Mouse (Mus musculus): ENCODE measurements around the gene AI837181. TPM values are rescaled to one million over a fixed set of nuclear protein-coding genes. Genes with fewer than 3 reads are reported as not detected.

AI837181 gene
- polyA plus RNA-seq, 1 experiment from 2014 or later: 7.1 TPM

DNA sequence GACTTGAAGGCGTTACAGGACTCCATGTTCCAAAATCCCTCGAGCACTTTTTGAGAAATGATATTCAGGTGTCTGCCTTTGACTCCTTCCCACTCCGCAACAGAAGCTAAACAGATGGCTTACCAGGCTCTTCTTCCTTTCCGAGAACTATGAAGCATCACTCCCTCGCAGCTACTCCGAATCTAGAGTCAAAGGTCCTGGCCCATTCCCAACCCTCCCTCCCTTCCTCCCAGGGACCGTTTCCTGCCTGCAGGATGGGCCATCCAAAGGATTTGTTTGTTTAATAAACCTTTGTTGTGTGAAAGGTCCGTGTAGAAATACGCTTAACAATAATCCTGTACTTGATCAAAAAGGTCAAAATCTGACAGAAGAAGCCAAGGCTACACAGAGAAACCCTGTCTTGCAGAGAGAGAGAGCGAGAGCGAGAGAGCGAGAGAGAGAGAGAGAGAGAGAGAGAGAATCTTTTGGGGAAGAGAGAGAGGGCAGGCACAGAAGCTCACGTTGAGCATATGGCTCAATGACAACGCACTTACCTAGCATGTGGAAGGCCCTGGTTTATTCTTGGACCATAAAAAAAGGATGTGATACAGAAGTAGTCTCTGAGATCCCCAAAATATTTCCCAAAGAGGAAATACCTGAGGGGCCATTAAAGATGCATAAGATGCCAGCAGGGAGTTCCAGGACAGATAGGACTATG lies 33.0 kb downstream of the AI837181 start, which contains the start of gene Ccdc85b:
Ccdc85b (minus strand) TSS at position 149 of the 697 bp plus-strand sequence.
- H3K27ac ChIP-seq (ENCODE audit: low read length): peak within 1 kb of the TSS; percentile 78
- peak within 1 kb of the TSS; percentile 80 for H3K4me3 ChIP-seq (ENCODE audit: low read depth, low read length)
- peak within 1 kb of the TSS; percentile 77 for H3K9ac ChIP-seq (ENCODE audit: low read depth, low read length)
- no peaks in the 10 kb centered on the region for H3K9me3 ChIP-seq (replicated peaks; ENCODE audit: control insufficient read depth, low read length)
- 13% methylated on average over 14 of the region's 14 CpGs for WGBS (ENCODE audit: insufficient replicate concordance)
- no peaks in the 10 kb centered on the region for H3K36me3 ChIP-seq (ENCODE audit: control insufficient read depth, insufficient read depth)
- H3K27me3 ChIP-seq (ENCODE audit: control insufficient read depth, insufficient read depth, low read depth, low read length): no peaks in the 10 kb centered on the region
- H3K4me2 ChIP-seq (ENCODE audit: low read depth, low read length): peak within 1 kb of the TSS; percentile 100
- H3K4me1 ChIP-seq (ENCODE audit: control insufficient read depth, low read depth, low read length): peaks cover 34% of the 10 kb centered on the region
- ATAC-seq (ENCODE audit: low read depth): no peak

DNA sequence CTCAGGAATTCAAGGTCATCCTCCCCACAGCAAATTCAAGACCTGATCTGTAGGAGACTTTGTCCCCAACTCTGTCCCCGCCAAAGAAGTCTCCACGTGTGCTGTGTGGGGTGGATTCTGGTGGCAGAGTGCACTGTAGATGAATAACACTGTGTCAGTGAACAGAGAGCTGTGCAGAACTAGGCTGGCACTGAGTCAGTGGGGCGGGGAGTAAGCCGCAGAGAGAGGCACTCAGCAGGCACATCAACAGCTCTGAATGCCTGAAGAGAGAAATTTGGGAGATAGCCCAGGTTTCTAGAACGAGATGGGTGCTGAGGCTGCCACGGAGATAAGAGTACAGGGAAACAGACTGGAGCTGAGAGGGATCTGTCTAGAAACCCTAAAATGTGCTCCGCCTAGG lies 34.1 kb downstream of the AI837181 start:
- Histone ChIP-seq H3K36me3 (ENCODE audit: control insufficient read depth, insufficient read depth) (no peaks in the 10 kb centered on the region), H3K4me2 (ENCODE audit: low read depth, low read length) (no peak overlapping the region), H3K27ac (ENCODE audit: low read length) (no peak overlapping the region), H3K27me3 (ENCODE audit: control insufficient read depth, insufficient read depth, low read depth, low read length) (no peaks in the 10 kb centered on the region), H3K9me3 (replicated peaks; ENCODE audit: control insufficient read depth, low read length) (no peaks in the 10 kb centered on the region), H3K4me1 (ENCODE audit: control insufficient read depth, low read depth, low read length) (peaks cover 34% of the 10 kb centered on the region), H3K4me3 (ENCODE audit: low read depth, low read length) (no peak overlapping the region), H3K9ac (ENCODE audit: low read depth, low read length) (no peak overlapping the region)
- WGBS (ENCODE audit: insufficient replicate concordance): 52% methylated on average over 7 of the region's 7 CpGs
- ATAC-seq (ENCODE audit: low read depth): no peak

DNA sequence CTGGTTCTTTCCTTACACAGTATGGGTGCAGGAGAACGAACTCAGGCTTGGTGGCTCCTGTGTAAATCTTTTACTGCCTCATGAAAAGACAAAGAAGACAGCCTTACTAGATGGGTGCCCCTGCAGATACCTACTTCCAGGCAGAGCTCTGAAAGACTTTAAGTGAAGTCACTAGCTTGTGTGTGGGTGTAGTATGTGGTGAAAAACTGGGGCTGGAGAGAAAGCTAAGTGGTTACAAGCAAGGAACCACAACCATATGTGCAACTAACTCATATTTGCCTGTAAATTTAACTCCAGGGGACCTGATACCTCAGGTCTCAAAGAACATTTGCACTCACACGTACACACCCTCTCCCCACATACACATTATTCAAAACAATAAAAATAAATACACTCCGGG lies 35.0 kb downstream of the AI837181 start:
- H3K4me2 ChIP-seq (ENCODE audit: low read depth, low read length): peak overlapping the region; percentile 92
- no peaks in the 10 kb centered on the region for H3K36me3 ChIP-seq (ENCODE audit: control insufficient read depth, insufficient read depth)
- ATAC-seq (ENCODE audit: low read depth): no peak
- no peaks in the 10 kb centered on the region for H3K27me3 ChIP-seq (ENCODE audit: control insufficient read depth, insufficient read depth, low read depth, low read length)
- WGBS (ENCODE audit: insufficient replicate concordance): 27% methylated on average over 3 of the region's 3 CpGs
- peak overlapping the region; percentile 88 for H3K4me3 ChIP-seq (ENCODE audit: low read depth, low read length)
- H3K9ac ChIP-seq (ENCODE audit: low read depth, low read length): peak overlapping the region; percentile 85
- peak overlapping the region; percentile 11; the same call in 1 of the 2 replicates for H3K27ac ChIP-seq (ENCODE audit: low read length)
- peaks cover 34% of the 10 kb centered on the region for H3K4me1 ChIP-seq (ENCODE audit: control insufficient read depth, low read depth, low read length)
- H3K9me3 ChIP-seq (replicated peaks; ENCODE audit: control insufficient read depth, low read length): no peaks in the 10 kb centered on the region

GRCm38 (mm10) chr19:5460465-5460911 lies 35.5 kb downstream of the AI837181 start, which contains the start of gene Fibp:
Fibp (plus strand) TSS chr19:5460615.
- Histone ChIP-seq H3K9me3 (replicated peaks; ENCODE audit: control insufficient read depth, low read length) (no peaks in the 10 kb centered on the region), H3K4me3 (ENCODE audit: low read depth, low read length) (peak within 1 kb of the TSS; percentile 88), H3K4me2 (ENCODE audit: low read depth, low read length) (peak within 1 kb of the TSS; percentile 92), H3K9ac (ENCODE audit: low read depth, low read length) (peak within 1 kb of the TSS; percentile 85), H3K36me3 (ENCODE audit: control insufficient read depth, insufficient read depth) (no peaks in the 10 kb centered on the region), H3K27me3 (ENCODE audit: control insufficient read depth, insufficient read depth, low read depth, low read length) (no peaks in the 10 kb centered on the region), H3K4me1 (ENCODE audit: control insufficient read depth, low read depth, low read length) (peaks cover 32% of the 10 kb centered on the region), H3K27ac (ENCODE audit: low read length) (peak within 1 kb of the TSS; percentile 68)
- WGBS (ENCODE audit: insufficient replicate concordance): under 1% methylated on average over 32 of the region's 32 CpGs
- peak; percentile 63 for ATAC-seq (ENCODE audit: low read depth)

GRCm38 (mm10) chr19:5461411-5461810 lies 36.5 kb downstream of the AI837181 start:
- Histone ChIP-seq H3K9me3 (replicated peaks; ENCODE audit: control insufficient read depth, low read length) (no peaks in the 10 kb centered on the region), H3K4me1 (ENCODE audit: control insufficient read depth, low read depth, low read length) (peaks cover 24% of the 10 kb centered on the region), H3K4me2 (ENCODE audit: low read depth, low read length) (peak overlapping the region; percentile 92), H3K36me3 (ENCODE audit: control insufficient read depth, insufficient read depth) (no peaks in the 10 kb centered on the region), H3K27ac (ENCODE audit: low read length) (no peak overlapping the region), H3K4me3 (ENCODE audit: low read depth, low read length) (no peak overlapping the region), H3K9ac (ENCODE audit: low read depth, low read length) (no peak overlapping the region), H3K27me3 (ENCODE audit: control insufficient read depth, insufficient read depth, low read depth, low read length) (no peaks in the 10 kb centered on the region)
- ATAC-seq (ENCODE audit: low read depth): no peak
- WGBS (ENCODE audit: insufficient replicate concordance): 75% methylated on average over 6 of the region's 6 CpGs

GRCm38 (mm10) chr19:5463212-5463611 lies 38.3 kb downstream of the AI837181 start:
- Histone ChIP-seq H3K4me3 (ENCODE audit: low read depth, low read length) (no peak overlapping the region), H3K36me3 (ENCODE audit: control insufficient read depth, insufficient read depth) (no peaks in the 10 kb centered on the region)

GRCm38 (mm10) chr19:5463791-5464562 lies 39.0 kb downstream of the AI837181 start:
- H3K4me2 ChIP-seq (ENCODE audit: low read depth, low read length): no peak overlapping the region
- H3K4me1 ChIP-seq (ENCODE audit: control insufficient read depth, low read depth, low read length): peaks cover 10% of the 10 kb centered on the region
- no peaks in the 10 kb centered on the region for H3K27me3 ChIP-seq (ENCODE audit: control insufficient read depth, insufficient read depth, low read depth, low read length)
- H3K4me3 ChIP-seq (ENCODE audit: low read depth, low read length): no peak overlapping the region
- H3K27ac ChIP-seq (ENCODE audit: low read length): no peak overlapping the region
- no peaks in the 10 kb centered on the region for H3K9me3 ChIP-seq (replicated peaks; ENCODE audit: control insufficient read depth, low read length)
- no peak overlapping the region for H3K9ac ChIP-seq (ENCODE audit: low read depth, low read length)
- H3K36me3 ChIP-seq (ENCODE audit: control insufficient read depth, insufficient read depth): no peaks in the 10 kb centered on the region
- no peak for ATAC-seq (ENCODE audit: low read depth)
- WGBS (ENCODE audit: insufficient replicate concordance): 56% methylated on average over 15 of the region's 15 CpGs

More at GRCm38 (mm10) chr19:5463212-5463611, 38.3 kb downstream of the AI837181 start:
- Histone ChIP-seq H3K4me2 (ENCODE audit: low read depth, low read length) (no peak overlapping the region), H3K27ac (ENCODE audit: low read length) (no peak overlapping the region), H3K4me1 (ENCODE audit: control insufficient read depth, low read depth, low read length) (peaks cover 10% of the 10 kb centered on the region), H3K9me3 (replicated peaks; ENCODE audit: control insufficient read depth, low read length) (no peaks in the 10 kb centered on the region), H3K9ac (ENCODE audit: low read depth, low read length) (no peak overlapping the region), H3K27me3 (ENCODE audit: control insufficient read depth, insufficient read depth, low read depth, low read length) (no peaks in the 10 kb centered on the region)
- no peak for ATAC-seq (ENCODE audit: low read depth)
- WGBS (ENCODE audit: insufficient replicate concordance): 82% methylated on average over 9 of the region's 9 CpGs

GRCm38 (mm10) chr19:5465037-5465436 lies 40.1 kb downstream of the AI837181 start:
- H3K4me1 ChIP-seq (ENCODE audit: control insufficient read depth, low read depth, low read length): peaks cover 6% of the 10 kb centered on the region
- no peak overlapping the region for H3K4me2 ChIP-seq (ENCODE audit: low read depth, low read length)
- no peak overlapping the region for H3K27ac ChIP-seq (ENCODE audit: low read length)
- ATAC-seq (ENCODE audit: low read depth): no peak
- no peak overlapping the region for H3K9ac ChIP-seq (ENCODE audit: low read depth, low read length)
- H3K36me3 ChIP-seq (ENCODE audit: control insufficient read depth, insufficient read depth): no peaks in the 10 kb centered on the region
- H3K27me3 ChIP-seq (ENCODE audit: control insufficient read depth, insufficient read depth, low read depth, low read length): no peaks in the 10 kb centered on the region
- WGBS (ENCODE audit: insufficient replicate concordance): 77% methylated on average over 8 of the region's 8 CpGs
- no peak overlapping the region for H3K4me3 ChIP-seq (ENCODE audit: low read depth, low read length)
- H3K9me3 ChIP-seq (replicated peaks; ENCODE audit: control insufficient read depth, low read length): no peaks in the 10 kb centered on the region
